Mouse (Mus musculus): ENCODE results near the gene Tfap2b.

DNA sequence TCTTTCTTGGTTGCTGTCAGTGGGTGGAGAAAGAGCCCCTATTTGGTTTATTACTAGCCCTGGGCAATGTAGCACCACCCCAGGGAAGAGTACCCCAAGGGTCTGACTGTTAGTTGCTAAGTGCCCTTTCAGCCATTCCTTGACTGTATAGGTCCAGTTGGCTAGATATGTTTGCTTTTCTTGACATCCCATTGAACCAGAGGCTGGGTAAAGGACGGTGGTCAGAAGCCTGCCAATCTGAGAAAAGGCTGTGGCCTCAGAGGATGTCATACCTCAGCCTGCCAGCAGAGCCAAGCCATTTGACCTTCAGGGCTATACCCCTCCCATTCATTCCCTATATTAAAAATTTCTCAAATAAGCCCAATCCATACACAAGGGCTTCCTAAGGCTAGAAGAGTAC is 24.0 kb downstream of the Tfap2b start:
- no peak for TF ChIP-seq POLR2A (IDR thresholded peaks at IDR 0.05; ENCODE audit: insufficient read depth, low read depth, low read length)
- TF ChIP-seq CTCF (IDR thresholded peaks at IDR 0.05; ENCODE audit: insufficient read depth, low read depth, low read length) = no peak

Measured in olfactory bulb, adult 2 months (tissue).